Mouse (Mus musculus): Measurements from ENCODE around the gene Tmem127.
"Not testable (repeated sequence)": the region's sequence is repeated elsewhere in the genome, so short reads cannot be mapped to it uniquely, and the experiment has no call there.

The Tmem127 gene

GRCm38 (mm10) chr2:127267854-127268253 lies 20.1 kb downstream of the Tmem127 start:
- no peak for DNase-seq (ENCODE audit: low spot score in 2 of 2)

GRCm38 (mm10) chr2:127269491-127270299 lies 22.0 kb downstream of the Tmem127 start, which contains the start of gene Stard7:
TSS of gene Stard7 (plus strand) at chr2:127270218.
- peak; percentile 92 to 95 for DNase-seq (ENCODE audit: low spot score in 2 of 2)

- DNase-seq (ENCODE audit: low spot score in 2 of 2): peak; percentile 83 to 88
These were observed 22.8 kb downstream of the Tmem127 start for GRCm38 (mm10) chr2:127270300-127271041.

- DNase-seq (ENCODE audit: low spot score in 2 of 2): no peak
These were observed 23.4 kb downstream of the Tmem127 start for GRCm38 (mm10) chr2:127271042-127271515.

GRCm38 (mm10) chr2:127272049-127272448 lies 24.3 kb downstream of the Tmem127 start:
- not testable (repeated sequence) for DNase-seq (ENCODE audit: low spot score in 2 of 2)

GRCm38 (mm10) chr2:127272806-127273205 lies 25.1 kb downstream of the Tmem127 start:
- DNase-seq (ENCODE audit: low spot score in 2 of 2): no peak

GRCm38 (mm10) chr2:127274590-127274989 lies 26.9 kb downstream of the Tmem127 start:
- no peak for DNase-seq (ENCODE audit: low spot score in 2 of 2)

DNA sequence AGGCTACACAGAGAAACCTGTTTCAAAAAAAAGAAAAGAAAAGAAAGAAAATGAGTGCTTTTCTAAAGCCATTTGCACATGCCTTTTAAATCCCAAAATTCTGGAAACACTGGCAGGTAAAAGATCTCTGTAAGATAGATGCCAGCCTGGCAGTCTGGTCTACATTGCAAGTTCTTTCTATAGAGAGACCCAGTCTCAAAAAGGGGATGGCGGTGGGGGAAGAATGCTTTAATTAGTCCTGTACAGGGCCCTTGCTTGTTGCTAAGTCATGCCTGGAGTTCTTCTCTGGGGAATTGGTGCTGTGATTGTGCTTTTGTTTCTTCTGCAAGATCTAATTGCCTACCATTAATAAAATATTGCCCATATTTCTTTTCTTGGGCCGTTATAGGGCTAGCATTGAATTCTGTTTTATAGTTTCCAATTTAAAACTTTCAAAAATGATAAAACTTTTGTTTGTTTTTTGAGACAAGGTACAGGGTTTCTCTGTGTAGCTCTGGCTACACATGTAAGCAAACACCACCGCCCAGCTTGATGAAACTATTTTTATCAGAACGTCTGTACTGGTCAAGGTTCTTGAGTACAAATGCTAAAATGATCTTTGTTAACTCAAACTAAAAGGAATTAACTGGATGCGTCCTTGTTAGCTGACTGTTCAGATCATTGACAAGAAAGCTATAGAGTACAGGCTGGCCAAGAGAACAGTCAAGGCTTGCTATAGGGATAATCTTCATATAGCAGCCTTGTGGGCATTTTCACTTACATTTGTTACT lies 28.0 kb downstream of the Tmem127 start:
- DNase-seq (ENCODE audit: low spot score in 2 of 2): no peak

- no peak for DNase-seq (ENCODE audit: low spot score in 2 of 2)
These were observed 30.5 kb downstream of the Tmem127 start for GRCm38 (mm10) chr2:127278162-127278561.

GRCm38 (mm10) chr2:127292250-127292649 lies 44.5 kb downstream of the Tmem127 start:
- DNase-seq (ENCODE audit: low spot score in 2 of 2): no peak

DNA sequence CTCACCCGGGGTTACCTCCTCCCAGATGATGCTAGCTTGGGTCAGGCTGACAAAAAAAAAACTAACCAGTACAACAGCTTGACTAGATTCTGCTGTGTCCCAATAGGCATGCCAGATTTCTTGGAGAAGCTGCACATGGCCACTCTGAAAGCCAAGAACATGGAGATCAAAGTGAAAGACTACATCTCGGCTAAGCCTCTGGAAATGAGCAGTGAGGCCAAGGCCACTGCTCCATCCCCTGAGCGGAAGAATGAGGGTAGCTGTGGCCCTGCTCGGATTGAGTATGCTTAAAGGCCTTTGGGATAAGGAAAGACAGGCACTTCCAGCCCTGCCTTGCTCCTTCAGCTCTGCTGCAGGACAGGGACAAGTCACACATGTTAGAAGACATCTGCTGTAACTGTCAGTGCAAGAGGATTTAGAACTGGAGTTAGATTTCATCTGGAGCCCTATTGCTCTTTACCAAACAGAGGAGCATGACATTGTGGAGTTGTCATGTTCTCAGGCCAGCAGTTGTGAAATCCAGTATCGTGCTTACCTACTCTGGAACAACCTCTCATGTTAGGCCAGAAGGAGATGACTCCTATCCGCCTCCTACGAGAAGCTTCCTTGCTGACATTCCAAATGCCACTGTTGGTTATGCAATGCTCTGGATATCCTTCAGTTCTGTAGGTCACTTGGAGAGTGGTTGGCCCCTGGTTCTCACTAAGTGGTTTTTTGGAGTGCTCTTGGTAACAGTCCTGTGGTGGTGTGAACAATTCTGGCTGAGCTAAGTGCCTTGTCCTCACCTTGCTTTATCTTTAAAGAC lies 49.5 kb downstream of the Tmem127 start:
- peak in 1 of 2 experiments; percentile 6 for DNase-seq (ENCODE audit: low spot score in 2 of 2)

DNA sequence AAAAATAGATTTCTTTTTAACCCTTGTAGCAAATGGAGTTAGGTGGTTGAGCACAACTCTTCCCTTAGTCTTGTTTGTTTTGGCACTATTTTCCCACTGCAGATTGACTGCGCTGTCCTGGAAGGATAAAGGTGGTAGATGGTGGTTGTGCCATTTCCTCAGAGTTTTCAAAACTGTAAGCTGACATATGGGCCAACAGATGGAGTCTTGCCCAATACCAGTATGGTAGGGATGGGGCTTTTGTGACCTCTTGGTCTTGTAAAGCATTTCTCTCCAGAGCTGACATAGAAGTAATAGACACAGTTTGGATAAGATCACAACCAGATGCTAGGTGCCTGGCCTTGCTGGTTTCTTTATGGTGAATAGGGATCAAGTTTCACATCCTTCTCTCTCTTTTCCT lies 50.3 kb downstream of the Tmem127 start:
- no peak for DNase-seq (ENCODE audit: low spot score in 2 of 2)

- no peak for DNase-seq (ENCODE audit: low spot score in 2 of 2)
These were observed 53.0 kb downstream of the Tmem127 start for GRCm38 (mm10) chr2:127300701-127301100.

- no peak for DNase-seq (ENCODE audit: low spot score in 2 of 2)
These were observed 54.2 kb downstream of the Tmem127 start for GRCm38 (mm10) chr2:127301883-127302282.

- DNase-seq (ENCODE audit: low spot score in 2 of 2): not testable (repeated sequence)
These were observed 56.5 kb downstream of the Tmem127 start for GRCm38 (mm10) chr2:127304192-127304591.

DNA sequence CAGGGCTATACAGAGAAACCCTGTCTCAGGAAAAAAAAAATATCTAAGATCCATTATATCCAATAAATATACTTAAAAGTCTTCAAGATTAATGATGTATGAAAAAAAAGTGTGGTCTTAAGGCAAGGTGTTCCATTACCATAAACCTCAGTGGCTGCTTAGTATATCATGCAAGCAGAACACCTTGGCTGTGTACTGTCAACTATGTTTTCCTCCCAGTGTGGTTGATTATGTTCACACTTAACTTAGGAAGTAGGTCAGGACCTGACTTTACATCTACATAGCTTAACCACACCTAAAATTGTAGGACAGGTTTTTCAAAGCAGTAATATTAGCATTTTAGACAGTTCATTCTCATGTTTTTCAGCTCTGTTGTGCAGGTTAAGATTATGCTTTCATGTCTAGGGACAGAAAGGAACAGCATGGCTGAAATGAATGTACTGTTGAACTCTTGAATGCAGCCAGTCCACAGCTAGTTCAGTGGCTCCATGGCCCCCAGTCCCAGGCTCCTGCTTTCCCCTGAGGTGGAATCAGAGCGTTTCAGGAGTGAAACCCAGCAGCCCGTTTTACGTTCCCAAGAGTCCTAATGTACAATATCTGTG lies 57.0 kb downstream of the Tmem127 start:
- DNase-seq (ENCODE audit: low spot score in 2 of 2): no peak

DNA sequence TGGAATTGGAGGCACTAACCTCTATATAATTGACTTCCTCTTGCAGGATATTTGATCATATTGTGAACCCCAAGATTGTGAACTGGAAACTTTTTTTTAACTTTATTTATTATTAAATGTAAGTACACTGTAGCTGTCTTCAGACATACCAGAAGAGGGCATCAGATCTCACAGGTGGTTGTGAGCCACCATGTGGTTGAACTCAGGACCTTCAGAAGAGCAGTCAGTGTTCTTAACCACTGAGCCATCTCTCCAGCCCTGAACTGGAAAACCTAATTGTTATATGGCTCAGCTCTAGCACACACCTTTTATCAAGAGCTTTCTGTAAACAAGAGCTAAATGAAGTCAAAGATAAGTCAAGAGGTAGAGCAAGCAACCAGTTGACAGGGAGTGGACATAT lies 58.4 kb downstream of the Tmem127 start:
- DNase-seq (ENCODE audit: low spot score in 2 of 2): no peak

- DNase-seq (ENCODE audit: low spot score in 2 of 2): no peak
These were observed 59.5 kb downstream of the Tmem127 start for GRCm38 (mm10) chr2:127307179-127307578.

DNA sequence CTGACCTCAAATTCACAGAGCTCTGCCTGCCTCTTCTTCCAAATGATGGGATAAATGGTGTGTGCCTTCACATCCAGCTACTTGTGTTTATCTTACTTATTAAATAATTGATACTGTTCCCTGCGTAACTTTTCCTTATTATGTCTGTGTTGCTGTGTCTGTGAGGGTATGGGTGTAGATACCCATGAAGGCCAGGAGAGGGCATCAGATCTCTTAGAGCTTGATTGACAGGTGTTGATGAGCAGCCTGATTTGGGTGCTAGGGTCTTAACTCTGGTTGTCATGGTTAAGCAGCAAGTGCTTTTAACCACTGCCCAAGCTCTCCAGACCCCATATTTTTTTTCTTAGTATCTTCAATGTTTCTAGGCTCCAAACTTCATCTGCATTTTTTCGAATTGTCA lies 61.0 kb downstream of the Tmem127 start:
- DNase-seq (ENCODE audit: low spot score in 2 of 2): no peak

GRCm38 (mm10) chr2:127310246-127310645 lies 62.5 kb downstream of the Tmem127 start:
- DNase-seq (ENCODE audit: low spot score in 2 of 2): no peak

DNA sequence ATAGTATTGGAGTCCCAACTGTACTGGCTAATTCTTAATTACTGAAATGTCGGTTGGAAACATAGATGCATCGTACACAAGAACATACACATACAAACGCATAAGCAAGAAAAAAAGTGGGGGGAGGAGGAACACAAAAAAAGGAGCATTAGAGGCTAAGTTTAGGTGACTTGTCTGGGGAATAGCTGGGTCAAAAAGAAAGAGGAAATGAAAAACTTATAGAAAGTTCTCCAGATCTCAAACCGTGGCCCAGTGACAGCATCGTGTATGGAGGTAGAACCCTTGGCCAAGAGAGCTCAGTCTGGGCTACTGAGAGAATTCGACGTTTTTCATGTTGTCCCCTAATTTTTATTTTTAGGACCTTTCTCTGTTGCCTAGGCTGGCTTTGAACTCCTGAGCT lies 63.0 kb downstream of the Tmem127 start:
- DNase-seq (ENCODE audit: low spot score in 2 of 2): no peak

All from urinary bladder, postnatal 36 days (tissue).